Mouse (Mus musculus): ENCODE data around the gene Wnt3. TPM values are rescaled to one million over a fixed set of nuclear protein-coding genes. Genes with fewer than 3 reads are reported as not detected.

Wnt3 gene
- polyA plus RNA-seq (2015; fragmentation: Nextera tagmentation; extraction: Ambion mirVana) = not detected in 2 replicates

DNA sequence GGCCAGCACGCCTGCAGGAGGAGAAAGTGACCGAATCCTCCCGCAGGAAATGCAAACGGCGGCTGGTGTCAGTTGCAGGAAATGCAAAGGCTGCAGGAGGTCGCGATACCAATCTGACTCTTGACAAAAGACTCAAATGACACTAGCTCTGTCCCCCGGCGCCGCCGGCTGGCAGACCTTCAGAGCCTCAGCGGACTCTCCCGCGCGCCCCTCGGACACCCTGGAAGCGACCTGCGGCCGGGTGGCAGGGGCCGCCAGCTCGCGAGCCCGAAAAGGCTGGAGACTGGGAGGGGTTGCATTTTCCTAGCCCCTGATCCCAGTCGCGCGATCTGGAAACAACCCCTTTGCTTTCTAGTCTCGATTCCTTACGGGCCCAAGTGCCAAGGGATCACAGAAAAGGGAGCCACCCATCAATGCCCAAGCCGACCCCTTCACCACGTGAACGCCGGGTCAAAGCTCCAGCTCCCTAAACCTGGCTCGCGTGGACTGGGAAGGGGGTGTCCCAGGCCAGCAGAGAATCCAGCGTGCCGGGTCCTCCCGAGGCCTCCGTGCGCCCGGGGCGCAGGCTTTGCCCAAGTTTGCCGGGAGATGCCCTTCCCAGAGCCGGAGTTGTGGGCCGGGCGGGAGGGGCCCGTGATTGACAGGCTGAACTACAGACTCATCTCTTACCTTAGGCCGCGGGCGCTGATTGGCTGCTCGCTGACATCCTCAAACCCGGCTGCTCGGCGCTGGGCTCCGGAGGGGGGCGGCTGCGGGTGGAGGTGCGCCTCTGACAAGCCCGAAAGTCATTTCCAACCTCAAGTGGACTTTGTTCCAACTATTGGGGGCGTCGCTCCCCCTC is at the start of gene Wnt3:
Wnt3 (plus strand) TSS at position 764 of the 841 bp plus-strand sequence.

DNA sequence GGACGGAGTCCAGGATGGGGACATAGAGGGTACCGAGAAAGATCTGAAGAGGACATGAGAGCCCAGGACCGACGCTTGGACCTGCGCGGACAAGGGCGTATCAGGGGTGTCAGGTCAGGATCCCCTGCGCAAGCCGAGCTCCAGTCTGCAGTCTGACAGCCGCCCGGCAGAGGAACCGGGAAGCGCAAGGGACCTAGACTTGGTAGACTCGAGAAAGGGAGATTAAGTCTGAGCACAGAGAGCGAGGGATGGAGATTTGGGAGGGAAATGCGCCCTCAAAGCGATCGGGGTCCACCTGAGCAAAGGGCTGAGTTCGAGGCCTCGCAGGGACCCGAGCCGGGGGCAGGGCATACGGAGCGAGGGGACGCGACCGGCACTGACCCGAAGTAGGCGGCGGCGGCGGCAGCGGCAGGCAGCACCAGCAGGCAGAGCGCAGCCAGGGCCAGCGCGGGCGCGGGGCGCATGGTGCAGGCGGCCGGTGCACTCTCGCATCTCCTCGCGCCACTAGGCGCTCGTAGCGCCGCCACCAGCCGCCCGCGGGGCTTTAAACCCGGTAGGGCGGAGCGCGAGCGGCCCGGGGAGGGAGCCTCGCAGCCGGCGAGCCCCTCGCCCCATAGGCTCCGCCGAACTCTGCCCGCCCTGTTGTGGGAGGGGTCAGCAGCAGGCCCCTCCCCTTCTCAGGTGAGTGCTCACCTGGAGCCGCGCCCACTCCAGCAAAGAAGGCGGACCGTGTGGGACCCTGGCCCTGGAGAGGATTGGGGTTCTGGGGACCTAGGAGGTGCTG is 24.5 kb upstream of the Wnt3 start, which contains the start of gene Wnt9b:
Wnt9b (minus strand) TSS at position 516 of the 784 bp plus-strand sequence.

Other genes starting within 250 kb of the Wnt3 start
- gene Gm884, start 153.0 kb upstream of the Wnt3 start, polyA plus RNA-seq (2015; fragmentation: Nextera tagmentation; extraction: Ambion mirVana) = not detected in 2 replicates
- not detected in 2 replicates for gene Lyzl6, start 135.3 kb upstream of the Wnt3 start, polyA plus RNA-seq (2015; fragmentation: Nextera tagmentation; extraction: Ambion mirVana)
- gene Rprml, start 124.6 kb upstream of the Wnt3 start, polyA plus RNA-seq (2015; fragmentation: Nextera tagmentation; extraction: Ambion mirVana) = not detected in 2 replicates
- 67.3 and 71.9 TPM in 2 replicates for gene Gosr2, start 76.3 kb upstream of the Wnt3 start, polyA plus RNA-seq (2015; fragmentation: Nextera tagmentation; extraction: Ambion mirVana)
- gene Wnt9b, start 24.3 kb upstream of the Wnt3 start, polyA plus RNA-seq (2015; fragmentation: Nextera tagmentation; extraction: Ambion mirVana) = not detected in 2 replicates
- gene Nsf, start 179.9 kb downstream of the Wnt3 start, polyA plus RNA-seq (2015; fragmentation: Nextera tagmentation; extraction: Ambion mirVana) = 42.4 and 42.5 TPM in 2 replicates
- 71.8 and 82.4 TPM in 2 replicates for gene Arf2, start 192.6 kb downstream of the Wnt3 start, polyA plus RNA-seq (2015; fragmentation: Nextera tagmentation; extraction: Ambion mirVana)